Mouse (Mus musculus) neural tube, embryonic 13.5 days (tissue): ENCODE measurements around the gene Rhbdl1. TPM values are rescaled to one million over a fixed set of nuclear protein-coding genes. Genes with fewer than 3 reads are reported as not detected.

Experiments
- ATAC-seq: fragments of 200-750 bp; cut with Nextera tagmentation; 2 replicates; pipeline ENCODE4 v1.8.0; 2017; ENCODE audit warnings: low read depth, mild to moderate bottlenecking, moderate TSS enrichment, moderate library complexity
- H3K27ac ChIP-seq: fragments of 300-500 bp; sonication (generic); replicated peaks from 2 replicates; pipeline ENCODE4 v1.5.1; 2015; ENCODE audit warnings: moderate library complexity, mild to moderate bottlenecking, inconsistent platforms
- H3K27me3 ChIP-seq: fragments of 300-500 bp; sonication (generic); 2 replicates; pipeline ENCODE4 v1.6.1; 2015; ENCODE audit warnings: mild to moderate bottlenecking, inconsistent platforms
- H3K36me3 ChIP-seq: fragments of 300-500 bp; sonication (generic); 2 replicates; pipeline ENCODE4 v1.6.1; 2015; ENCODE audit warnings: mild to moderate bottlenecking, inconsistent platforms
- H3K4me1 ChIP-seq: fragments of 300-500 bp; sonication (generic); replicated peaks from 2 replicates; pipeline ENCODE4 v1.6.1; 2015; ENCODE audit warnings: inconsistent platforms
- H3K4me2 ChIP-seq: fragments of 300-500 bp; sonication (generic); 2 replicates; pipeline ENCODE4 v1.6.1; 2015; ENCODE audit warnings: inconsistent platforms, mild to moderate bottlenecking, moderate library complexity
- H3K4me3 ChIP-seq: fragments of 300-500 bp; sonication (generic); 2 replicates; pipeline ENCODE4 v1.5.1; 2015; ENCODE audit warnings: mild to moderate bottlenecking, inconsistent platforms
- H3K9ac ChIP-seq: fragments of 300-500 bp; sonication (generic); 2 replicates; pipeline ENCODE4 v1.6.1; 2015; ENCODE audit warnings: moderate library complexity, mild to moderate bottlenecking, inconsistent platforms
- H3K9me3 ChIP-seq: fragments of 300-500 bp; sonication (generic); 2 replicates; pipeline ENCODE4 v1.6.1; 2016; ENCODE audit warnings: inconsistent platforms
- WGBS: fragments of 180-500 bp; shearing (Covaris S2); methylation state at CpG from one replicate; pipeline ENCODE4 v1.1.7; 2015; 5-methylcytosine and 5-hydroxymethylcytosine counted together
- polyA plus RNA-seq: library from polyadenylated mRNA; unstranded; fragments of >200 nt; fragmentation: Nextera tagmentation; extraction: Ambion mirVana; gene quantifications from 2 replicates; pipeline ENCODE4 v1.2.1, GENCODE M21; 2015

Gene Rhbdl1
- polyA plus RNA-seq, 1 experiment from 2014 or later, result 18.9 TPM

DNA sequence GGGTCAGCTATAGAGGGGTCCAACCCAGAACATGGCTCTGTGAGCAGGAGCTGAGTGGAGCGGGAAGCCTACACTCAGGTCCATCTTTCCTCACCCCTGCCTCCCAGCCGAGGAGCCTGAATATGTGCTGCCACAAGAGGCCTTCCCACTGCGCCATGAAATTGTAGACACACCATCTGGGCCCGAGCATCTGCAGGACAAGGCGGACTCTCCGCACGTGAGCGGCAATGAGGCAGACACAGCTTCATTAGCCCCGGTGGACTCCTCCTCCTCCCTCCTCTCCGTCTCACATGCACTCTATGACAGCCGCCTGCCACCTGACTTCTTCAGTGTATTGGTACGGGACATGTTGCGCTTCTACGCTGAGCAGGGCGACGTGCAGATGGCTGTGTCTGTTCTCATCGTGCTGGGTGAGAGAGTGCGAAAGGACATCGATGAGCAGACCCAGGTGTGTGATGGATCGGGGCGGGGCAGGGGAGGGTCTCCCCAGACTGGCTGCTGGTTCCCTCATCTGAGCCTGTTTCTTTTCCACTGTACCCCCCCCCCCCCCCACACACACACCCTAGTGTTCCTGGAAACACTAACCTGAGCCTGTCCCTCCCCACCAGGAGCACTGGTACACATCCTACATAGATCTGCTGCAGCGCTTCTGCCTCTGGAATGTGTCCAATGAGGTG lies 9.4 kb downstream of the Rhbdl1 start:
- Histone ChIP-seq H3K27ac (0 out of 2 replicates have a peak overlapping the region, but pooled peaks have one; percentile 94), H3K9me3 (no peaks in the 10 kb centered on the region), H3K4me3 (no peak overlapping the region), H3K9ac (peak overlapping the region; percentile 89), H3K4me2 (no peak overlapping the region), H3K27me3 (no peaks in the 10 kb centered on the region), H3K4me1 (peaks cover 85% of the 10 kb centered on the region), H3K36me3 (peaks cover 51% of the 10 kb centered on the region)
- no peak for ATAC-seq
- 86% methylated on average over 22 of the region's 22 CpGs for WGBS

DNA sequence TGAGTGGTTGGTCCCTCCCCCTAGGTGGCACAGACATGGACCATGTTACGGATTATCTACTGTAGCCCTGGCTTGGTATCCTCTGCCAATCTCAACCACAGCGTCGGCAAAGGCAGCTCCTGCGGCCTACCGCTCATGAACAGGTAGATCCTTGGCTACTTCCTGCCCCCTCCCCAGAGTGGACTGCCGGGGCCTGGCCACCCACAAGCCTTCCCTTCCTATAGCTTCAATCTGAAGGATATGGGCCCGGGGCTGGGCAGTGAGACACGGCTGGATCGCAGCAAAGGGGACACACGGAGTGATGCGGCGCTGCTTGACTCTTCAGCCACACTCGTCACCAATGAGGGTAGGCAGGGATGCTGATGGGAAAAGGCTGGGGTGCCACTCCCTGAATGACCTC lies 10.1 kb downstream of the Rhbdl1 start:
- Histone ChIP-seq H3K27me3 (no peaks in the 10 kb centered on the region), H3K36me3 (peaks cover 51% of the 10 kb centered on the region), H3K9ac (peak overlapping the region; percentile 38; the same call in 1 of the 2 replicates), H3K4me3 (no peak overlapping the region), H3K9me3 (no peaks in the 10 kb centered on the region), H3K4me2 (no peak overlapping the region), H3K27ac (no peak overlapping the region), H3K4me1 (peaks cover 85% of the 10 kb centered on the region)
- no peak for ATAC-seq
- 93% methylated on average over 13 of the region's 13 CpGs for WGBS

DNA sequence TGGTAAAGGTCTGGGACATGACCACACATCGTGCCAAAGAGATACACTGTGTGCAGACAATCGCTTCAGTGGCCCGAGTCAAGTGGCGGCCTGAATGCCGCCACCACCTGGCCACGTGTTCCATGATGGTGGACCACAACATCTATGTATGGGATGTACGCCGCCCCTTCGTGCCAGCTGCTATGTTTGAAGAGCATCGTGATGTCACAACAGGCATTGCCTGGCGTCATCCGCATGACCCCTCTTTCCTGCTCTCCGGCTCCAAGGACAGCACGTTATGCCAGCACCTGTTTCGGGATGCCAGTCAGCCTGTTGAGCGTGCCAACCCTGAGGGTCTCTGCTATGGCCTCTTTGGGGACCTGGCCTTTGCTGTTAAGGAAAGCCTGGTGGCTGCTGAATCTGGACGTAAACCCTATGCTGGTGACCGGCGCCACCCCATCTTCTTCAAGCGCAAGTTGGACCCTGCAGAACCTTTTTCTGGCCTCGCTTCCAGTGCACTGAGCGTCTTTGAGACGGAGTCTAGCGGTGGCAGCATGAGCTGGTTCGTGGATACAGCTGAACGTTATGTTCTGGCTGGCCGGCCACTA lies 11.0 kb downstream of the Rhbdl1 start:
- Histone ChIP-seq H3K36me3 (peaks cover 42% of the 10 kb centered on the region), H3K4me1 (peaks cover 76% of the 10 kb centered on the region), H3K4me2 (no peak overlapping the region), H3K27me3 (0 out of 2 replicates have a peak, but pooled peaks cover 2% of the 10 kb centered on the region), H3K27ac (no peak overlapping the region), H3K4me3 (no peak overlapping the region), H3K9ac (no peak overlapping the region), H3K9me3 (no peaks in the 10 kb centered on the region)
- ATAC-seq, result no peak
- WGBS, result 95% methylated on average over 27 of the region's 27 CpGs

DNA sequence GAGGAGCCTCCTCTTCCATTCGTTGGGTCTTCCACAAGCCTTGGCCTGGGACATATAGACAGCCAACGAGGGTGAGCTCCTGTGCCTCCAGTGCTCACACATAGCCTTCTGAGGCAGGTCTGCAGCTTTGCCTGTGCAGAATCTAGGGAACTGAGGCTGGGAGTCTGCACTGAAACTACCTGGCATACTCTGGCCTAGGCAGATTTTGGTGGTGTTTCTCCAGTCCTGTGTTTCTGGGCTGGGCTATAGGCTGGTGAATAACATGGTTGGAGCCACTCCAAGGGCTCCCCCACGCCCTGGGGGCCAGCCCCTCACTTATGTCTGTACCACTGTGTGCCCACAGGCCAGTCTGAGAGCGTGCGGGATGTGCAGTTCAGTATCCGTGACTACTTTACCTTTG lies 11.8 kb downstream of the Rhbdl1 start:
- Histone ChIP-seq H3K9me3 (no peaks in the 10 kb centered on the region), H3K36me3 (peaks cover 37% of the 10 kb centered on the region), H3K27ac (no peak overlapping the region), H3K27me3 (peaks cover 8% of the 10 kb centered on the region), H3K4me2 (peak overlapping the region; percentile 99), H3K4me3 (peak overlapping the region; percentile 69; the same call in 1 of the 2 replicates), H3K9ac (peak overlapping the region; percentile 91; the same call in 1 of the 2 replicates), H3K4me1 (peaks cover 68% of the 10 kb centered on the region)
- WGBS, result 89% methylated on average over 6 of the region's 6 CpGs
- ATAC-seq, result no peak

DNA sequence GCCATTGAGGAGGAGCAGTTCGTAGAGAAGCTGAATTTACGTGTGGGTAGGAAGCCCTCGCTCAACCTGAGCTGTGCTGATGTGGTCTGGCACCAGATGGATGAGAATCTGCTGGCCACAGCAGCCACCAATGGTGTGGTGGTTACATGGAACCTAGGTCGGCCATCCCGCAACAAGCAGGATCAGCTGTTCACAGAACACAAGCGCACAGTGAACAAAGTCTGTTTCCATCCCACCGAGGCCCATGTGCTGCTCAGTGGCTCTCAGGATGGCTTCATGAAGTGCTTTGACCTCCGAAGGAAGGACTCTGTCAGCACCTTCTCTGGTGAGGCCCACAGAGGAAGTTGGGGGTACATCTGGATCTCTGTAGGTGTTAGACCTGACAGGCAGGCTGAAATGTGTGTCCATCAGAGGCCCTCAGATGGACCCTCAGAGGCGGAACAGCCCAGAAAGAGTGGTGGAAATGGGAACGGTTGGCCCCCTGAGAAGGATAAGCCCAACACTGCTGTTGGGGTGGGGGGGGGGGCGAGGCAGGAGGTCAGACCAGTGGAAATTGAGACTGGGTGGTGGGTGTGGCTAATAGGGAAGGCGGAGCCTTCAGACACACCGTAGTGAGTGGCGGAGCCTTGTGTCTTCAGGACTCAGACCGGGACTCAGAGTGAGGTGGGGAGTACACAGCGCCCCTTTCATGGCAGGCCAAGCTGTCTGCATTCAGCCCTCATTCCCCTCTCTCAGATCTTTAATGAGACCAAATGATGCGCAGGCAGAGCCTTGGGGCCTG lies 12.5 kb downstream of the Rhbdl1 start:
- Histone ChIP-seq H3K4me1 (peaks cover 61% of the 10 kb centered on the region), H3K27me3 (peaks cover 16% of the 10 kb centered on the region), H3K4me3 (peak overlapping the region; percentile 69), H3K4me2 (peak overlapping the region; percentile 99), H3K9ac (peak overlapping the region; percentile 91), H3K9me3 (no peaks in the 10 kb centered on the region), H3K36me3 (peaks cover 38% of the 10 kb centered on the region), H3K27ac (no peak overlapping the region)
- no peak for ATAC-seq
- 74% methylated on average over 16 of the region's 17 CpGs for WGBS

DNA sequence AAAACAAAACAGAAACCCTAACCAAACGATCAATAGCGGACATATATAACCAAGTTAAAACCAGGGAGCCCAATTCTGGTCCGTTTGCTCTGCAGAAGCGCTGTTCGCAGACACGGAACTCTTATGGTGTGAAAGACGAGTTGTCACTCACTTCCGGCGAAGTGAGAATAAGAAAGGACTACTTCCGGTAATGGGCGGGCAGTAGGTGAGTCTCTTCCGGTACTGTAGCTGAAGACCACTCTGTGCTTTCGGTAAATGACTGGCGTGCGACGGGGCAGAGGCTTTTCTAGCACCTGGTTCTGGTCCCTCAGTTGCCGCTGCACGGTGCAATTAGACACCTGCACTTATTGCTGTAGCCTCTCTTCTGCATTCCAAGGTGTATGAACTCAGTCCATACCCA lies 13.6 kb downstream of the Rhbdl1 start, which contains the start of gene Wdr24:
TSS of gene Wdr24 (plus strand) at position 176 of the 400 bp plus-strand sequence.
- peak; percentile 44 for ATAC-seq
- Histone ChIP-seq H3K36me3 (peaks cover 45% of the 10 kb centered on the region), H3K27ac (peak within 1 kb of the TSS; percentile 76), H3K4me2 (peak within 1 kb of the TSS; percentile 99), H3K9me3 (no peaks in the 10 kb centered on the region), H3K27me3 (peaks cover 27% of the 10 kb centered on the region), H3K4me3 (peak within 1 kb of the TSS; percentile 69), H3K4me1 (peaks cover 54% of the 10 kb centered on the region), H3K9ac (peak within 1 kb of the TSS; percentile 91)
- 1% methylated on average over 18 of the region's 18 CpGs for WGBS

DNA sequence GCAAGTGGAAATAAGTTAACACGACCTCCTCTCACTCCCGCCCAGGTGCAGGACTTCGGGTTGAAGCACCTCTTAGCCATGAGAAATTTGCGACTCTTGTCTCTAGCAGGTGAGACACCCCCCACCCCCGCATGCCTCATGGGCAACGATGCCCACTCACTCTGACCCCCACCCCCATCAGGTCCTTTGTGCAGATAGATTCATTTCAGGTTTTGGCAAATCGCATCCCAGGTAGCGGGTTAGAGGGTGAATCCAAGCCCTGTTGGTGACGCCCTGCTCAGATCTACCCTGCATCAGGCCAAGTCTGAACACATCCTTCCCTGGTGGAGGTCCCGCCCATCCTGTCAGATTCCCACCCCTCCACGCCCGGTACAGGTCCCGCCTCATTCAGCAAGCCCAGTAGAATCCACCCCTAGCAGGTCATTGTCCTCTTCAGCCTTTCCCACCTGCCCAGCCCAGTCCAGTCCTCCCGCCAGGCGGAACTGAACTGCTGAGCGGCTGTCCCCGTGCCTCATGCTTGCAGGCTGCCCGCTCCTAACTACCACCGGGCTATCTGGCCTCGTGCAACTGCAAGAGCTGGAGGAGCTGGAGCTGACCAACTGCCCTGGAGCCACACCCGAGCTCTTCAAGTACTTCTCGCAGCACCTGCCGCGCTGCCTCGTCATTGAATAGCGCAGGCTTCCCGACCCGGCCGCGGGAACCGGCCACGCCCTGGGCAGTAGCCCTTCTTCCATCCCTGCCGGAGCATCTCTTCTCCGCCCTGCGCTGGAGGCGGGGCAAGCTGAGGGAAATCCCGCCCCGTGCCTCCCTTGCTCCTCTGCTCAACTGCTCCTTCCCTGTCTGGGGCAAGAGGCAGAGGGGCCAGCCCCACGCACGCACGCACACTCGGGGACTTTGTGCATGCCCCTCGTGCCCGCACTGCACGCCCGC lies 18.0 kb downstream of the Rhbdl1 start:
- no peak for ATAC-seq
- H3K9ac ChIP-seq, result no peak overlapping the region
- H3K27ac ChIP-seq, result no peak overlapping the region
- 7% methylated on average over 46 of the region's 46 CpGs for WGBS
- no peaks in the 10 kb centered on the region for H3K9me3 ChIP-seq
- no peak overlapping the region for H3K4me3 ChIP-seq
- H3K36me3 ChIP-seq, result peaks cover 39% of the 10 kb centered on the region
- H3K4me2 ChIP-seq, result no peak overlapping the region
- peaks cover 11% of the 10 kb centered on the region for H3K4me1 ChIP-seq
- peaks cover 39% of the 10 kb centered on the region for H3K27me3 ChIP-seq

DNA sequence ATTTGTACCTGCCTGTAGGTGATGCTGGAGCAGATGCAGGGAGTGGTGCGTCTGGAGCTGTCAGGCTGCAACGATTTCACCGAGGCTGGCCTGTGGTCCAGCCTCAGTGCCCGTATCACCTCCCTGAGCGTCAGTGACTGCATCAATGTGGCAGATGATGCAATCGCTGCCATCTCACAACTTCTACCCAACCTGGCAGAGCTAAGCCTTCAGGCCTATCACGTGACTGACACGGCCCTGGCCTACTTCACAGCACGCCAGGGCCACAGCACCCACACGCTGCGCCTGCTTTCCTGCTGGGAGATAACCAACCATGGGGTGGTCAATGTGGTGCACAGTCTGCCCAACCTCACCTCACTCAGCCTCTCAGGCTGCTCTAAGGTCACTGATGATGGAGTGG lies 19.4 kb downstream of the Rhbdl1 start:
- no peak overlapping the region for H3K4me3 ChIP-seq
- H3K27ac ChIP-seq, result no peak overlapping the region
- WGBS, result 88% methylated on average over 11 of the region's 11 CpGs
- H3K4me2 ChIP-seq, result no peak overlapping the region
- H3K36me3 ChIP-seq, result peaks cover 39% of the 10 kb centered on the region
- H3K9ac ChIP-seq, result no peak overlapping the region
- H3K27me3 ChIP-seq, result peaks cover 39% of the 10 kb centered on the region
- H3K4me1 ChIP-seq, result peaks cover 16% of the 10 kb centered on the region
- no peaks in the 10 kb centered on the region for H3K9me3 ChIP-seq
- ATAC-seq, result no peak

DNA sequence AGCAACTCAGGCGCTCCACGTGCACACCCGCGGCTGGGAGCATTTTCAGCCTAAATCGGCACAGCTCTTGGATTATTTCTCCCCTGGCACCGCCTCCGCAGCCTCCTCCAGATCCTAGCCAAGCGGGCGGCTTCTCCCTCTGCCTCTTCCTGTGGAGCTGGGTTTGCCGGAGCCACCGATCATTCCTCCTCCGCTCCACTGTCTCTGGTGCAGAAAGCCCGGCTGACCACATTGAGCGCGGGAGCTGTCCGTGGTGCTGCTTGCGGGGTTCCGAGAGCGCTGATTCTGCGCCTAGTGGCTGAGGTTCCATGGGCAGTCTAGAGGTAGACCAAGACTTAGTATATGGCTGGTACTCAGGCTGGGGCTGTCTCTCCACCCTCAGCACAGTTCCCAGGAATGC lies 23.6 kb downstream of the Rhbdl1 start:
- no peaks in the 10 kb centered on the region for H3K9me3 ChIP-seq
- peaks cover 18% of the 10 kb centered on the region for H3K27me3 ChIP-seq
- peak overlapping the region; percentile 47 for H3K4me2 ChIP-seq
- WGBS, result under 1% methylated on average over 20 of the region's 20 CpGs
- no peak overlapping the region; the same call in 1 of the 2 replicates for H3K27ac ChIP-seq
- H3K9ac ChIP-seq, result peak overlapping the region; percentile 53
- peaks cover 47% of the 10 kb centered on the region for H3K4me1 ChIP-seq
- peaks cover 26% of the 10 kb centered on the region for H3K36me3 ChIP-seq
- peak overlapping the region; percentile 21 for H3K4me3 ChIP-seq
- no peak for ATAC-seq

DNA sequence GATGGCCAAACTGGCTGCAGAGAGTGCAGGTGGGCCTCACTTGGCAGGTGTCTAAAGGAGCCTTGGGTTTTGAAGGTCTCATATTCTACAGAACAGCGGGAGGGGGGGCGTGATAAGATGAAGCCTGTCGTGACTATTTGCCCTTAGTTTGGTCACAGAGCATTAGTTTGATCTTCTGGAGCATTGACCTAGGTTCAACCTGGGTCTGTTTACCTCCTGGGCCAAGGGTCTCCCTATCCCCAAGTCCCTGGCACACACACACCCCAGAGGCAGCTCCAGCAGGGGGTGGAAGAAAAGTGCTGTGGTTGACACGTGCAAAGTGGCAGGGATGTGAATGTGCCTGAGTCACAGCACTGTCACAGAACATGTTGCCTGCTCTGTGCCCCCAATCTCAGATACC lies 26.2 kb downstream of the Rhbdl1 start:
- Histone ChIP-seq H3K36me3 (0 out of 2 replicates have a peak, but pooled peaks cover 3% of the 10 kb centered on the region), H3K9ac (peak overlapping the region; percentile 99), H3K4me3 (peak overlapping the region; percentile 91; the same call in 1 of the 2 replicates), H3K27me3 (peaks cover 5% of the 10 kb centered on the region; the same call in 1 of the 2 replicates), H3K4me2 (peak overlapping the region; percentile 97), H3K4me1 (peaks cover 53% of the 10 kb centered on the region), H3K9me3 (no peaks in the 10 kb centered on the region), H3K27ac (no peak overlapping the region)
- 81% methylated on average over 4 of the region's 4 CpGs for WGBS
- ATAC-seq, result no peak
